Mouse (Mus musculus) urinary bladder, postnatal 14 days (tissue): ENCODE data around the gene Ccng1.

Experiments
- DNase-seq: peaks from one replicate; pipeline ENCODE4 v3.0.0; 2021; ENCODE audit warnings: low spot score

The Ccng1 gene

GRCm38 (mm10) chr11:40755109-40755627 lies at the start of gene Ccng1:
Gene Ccng1 (minus strand): TSS chr11:40755311.
- DNase-seq = peak; percentile 92

GRCm38 (mm10) chr11:40790307-40790706 lies 35.2 kb upstream of the Ccng1 start:
- peak; percentile 60 for DNase-seq

- no peak for DNase-seq
These were observed 34.6 kb upstream of the Ccng1 start for GRCm38 (mm10) chr11:40789701-40790100.

- DNase-seq = no peak
These were observed 31.8 kb upstream of the Ccng1 start for GRCm38 (mm10) chr11:40786900-40787299.

GRCm38 (mm10) chr11:40784326-40784725 lies 29.2 kb upstream of the Ccng1 start:
- no peak for DNase-seq

- DNase-seq = no peak
These were observed 28.2 kb upstream of the Ccng1 start for GRCm38 (mm10) chr11:40783346-40783745.

- no peak for DNase-seq
These were observed 26.7 kb upstream of the Ccng1 start for GRCm38 (mm10) chr11:40781857-40782256.

GRCm38 (mm10) chr11:40775315-40776269 lies 20.5 kb upstream of the Ccng1 start:
- DNase-seq = no peak

- DNase-seq = no peak
These were observed 9.6 kb upstream of the Ccng1 start for GRCm38 (mm10) chr11:40764690-40765089.

- peak; percentile 8 for DNase-seq
These were observed 8.3 kb upstream of the Ccng1 start for GRCm38 (mm10) chr11:40763395-40763794.

- DNase-seq = no peak
These were observed 4.8 kb upstream of the Ccng1 start for GRCm38 (mm10) chr11:40759896-40760295.

- no peak for DNase-seq
These were observed 857 bp upstream of the Ccng1 start for GRCm38 (mm10) chr11:40755968-40756367.

GRCm38 (mm10) chr11:40754664-40755107 lies 425 bp downstream of the Ccng1 start:
- DNase-seq = no peak

- no peak for DNase-seq
These were observed 1.3 kb downstream of the Ccng1 start for GRCm38 (mm10) chr11:40753836-40754235.

- DNase-seq = no peak
These were observed 7.4 kb downstream of the Ccng1 start for GRCm38 (mm10) chr11:40747716-40748115.

GRCm38 (mm10) chr11:40746361-40746760 lies 8.8 kb downstream of the Ccng1 start:
- DNase-seq = no peak

GRCm38 (mm10) chr11:40744348-40744747 lies 10.8 kb downstream of the Ccng1 start:
- no peak for DNase-seq

- DNase-seq = no peak
These were observed 13.4 kb downstream of the Ccng1 start for GRCm38 (mm10) chr11:40741605-40742262.

- DNase-seq = no peak
These were observed 17.7 kb downstream of the Ccng1 start for GRCm38 (mm10) chr11:40737369-40737768.

- no peak for DNase-seq
These were observed 20.8 kb downstream of the Ccng1 start for GRCm38 (mm10) chr11:40734251-40734752.

- peak; percentile 91 for DNase-seq
These were observed 21.6 kb downstream of the Ccng1 start, which contains the start of the genes Hmmr and Nudcd2 for GRCm38 (mm10) chr11:40733339-40734174. Gene Hmmr (minus strand): TSS chr11:40733422. Gene Nudcd2 (plus strand): TSS chr11:40733667.

- no peak for DNase-seq
These were observed 22.1 kb downstream of the Ccng1 start for GRCm38 (mm10) chr11:40732997-40733338.
